Mouse (Mus musculus): ENCODE results near the gene Mylk3. TPM values are rescaled to one million over a fixed set of nuclear protein-coding genes. Genes with fewer than 3 reads are reported as not detected.

The Mylk3 gene
- total RNA-seq (2015; ENCODE audit: low replicate concordance) (38.2 and 58.7 TPM in 2 replicates), total RNA-seq (2017; ENCODE audit: low replicate concordance) (150 and 159 TPM in 2 replicates)

DNA sequence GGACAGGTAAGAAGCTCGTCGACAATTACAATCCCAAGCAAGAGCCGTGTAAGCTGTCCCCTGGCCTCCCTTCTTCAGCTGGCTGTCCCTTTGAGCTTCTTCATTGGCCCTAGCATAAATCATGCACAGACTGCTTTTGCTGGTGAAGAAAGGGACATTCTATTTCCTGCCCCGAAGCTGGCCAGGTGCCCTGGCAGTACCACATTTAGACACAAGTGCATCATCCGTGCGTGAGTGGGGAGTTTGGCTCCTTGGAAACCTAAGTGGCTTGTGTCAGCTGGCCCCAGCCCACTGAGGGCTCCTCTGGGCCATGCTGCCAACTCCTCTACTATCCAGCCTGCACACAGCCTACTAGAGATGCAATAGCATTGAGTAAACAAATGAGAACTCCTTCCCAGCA lies at the start of gene Mylk3:
Mylk3 (minus strand) TSS at position 141 of the 400 bp plus-strand sequence.
- no peak for ATAC-seq (replicated peaks; ENCODE audit: low FRiP score, poor library complexity, severe bottlenecking)

DNA sequence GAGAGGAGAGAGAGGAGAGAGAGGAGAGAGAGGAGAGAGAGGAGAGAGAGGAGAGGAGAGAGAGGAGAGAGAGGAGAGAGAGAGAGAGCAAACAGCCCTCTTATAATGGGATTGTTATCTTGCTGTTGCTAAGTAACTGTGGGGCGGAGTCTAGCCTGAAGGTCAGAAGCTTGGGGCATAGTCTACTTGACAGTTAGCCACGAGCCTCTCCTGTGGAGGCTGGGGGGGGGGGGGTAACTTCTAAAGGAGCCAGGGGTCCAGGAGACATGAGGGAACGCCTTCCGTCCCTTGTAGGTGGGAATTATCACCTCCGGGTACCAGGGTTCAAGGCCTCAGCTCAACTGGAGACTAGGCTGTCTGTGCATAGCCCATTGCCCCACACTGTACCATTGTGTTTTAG lies 49.6 kb upstream of the Mylk3 start:
- ATAC-seq (replicated peaks; ENCODE audit: low FRiP score, poor library complexity, severe bottlenecking), result no peak

DNA sequence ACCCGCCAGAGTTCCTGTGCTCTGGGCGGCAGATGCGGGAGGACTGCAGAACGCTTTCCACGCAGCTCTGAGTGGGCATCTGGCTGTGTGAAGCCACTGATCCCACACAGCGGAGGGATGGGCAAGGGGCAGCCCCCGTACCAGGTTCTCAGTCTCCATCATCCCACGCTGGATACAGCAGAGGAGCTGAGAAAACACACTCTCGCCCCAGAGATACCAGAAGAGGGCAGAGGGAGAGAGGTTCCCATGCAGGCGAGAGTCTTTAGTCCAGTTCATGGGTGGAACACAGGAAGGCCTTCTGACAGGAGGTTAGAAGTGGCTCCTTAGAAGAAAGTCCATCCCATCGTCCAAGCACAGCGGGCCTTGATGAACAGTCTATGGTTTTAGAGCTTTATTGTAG lies 48.7 kb upstream of the Mylk3 start:
- ATAC-seq (replicated peaks; ENCODE audit: low FRiP score, poor library complexity, severe bottlenecking), result no peak

DNA sequence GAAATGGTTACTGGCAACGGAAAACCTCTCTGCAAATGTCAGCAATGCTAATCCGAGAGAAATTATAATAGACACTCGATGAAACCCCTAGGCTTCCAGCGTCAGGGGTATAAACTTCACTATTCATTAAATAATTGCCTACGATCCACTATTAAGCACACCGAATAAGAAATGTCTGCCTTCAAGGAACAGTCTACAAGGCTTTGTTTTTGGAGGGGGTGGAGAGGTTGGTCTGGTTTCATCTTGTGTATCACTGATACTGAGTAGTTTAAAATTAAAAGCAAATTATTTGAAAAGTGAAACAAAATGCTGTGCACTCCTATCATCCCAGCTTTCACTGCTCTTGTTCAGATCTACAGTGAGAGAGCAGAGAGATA lies 46.9 kb upstream of the Mylk3 start:
- peak; percentile 55 for ATAC-seq (replicated peaks; ENCODE audit: low FRiP score, poor library complexity, severe bottlenecking)

- ATAC-seq (replicated peaks; ENCODE audit: low FRiP score, poor library complexity, severe bottlenecking), result peak; percentile 98
These were observed 46.2 kb upstream of the Mylk3 start, which contains the start of gene 4921524J17Rik for GRCm38 (mm10) chr8:85432168-85433016. 4921524J17Rik (minus strand) TSS chr8:85432833.

- no peak for ATAC-seq (replicated peaks; ENCODE audit: low FRiP score, poor library complexity, severe bottlenecking)
These were observed 45.4 kb upstream of the Mylk3 start for GRCm38 (mm10) chr8:85431281-85432167.

DNA sequence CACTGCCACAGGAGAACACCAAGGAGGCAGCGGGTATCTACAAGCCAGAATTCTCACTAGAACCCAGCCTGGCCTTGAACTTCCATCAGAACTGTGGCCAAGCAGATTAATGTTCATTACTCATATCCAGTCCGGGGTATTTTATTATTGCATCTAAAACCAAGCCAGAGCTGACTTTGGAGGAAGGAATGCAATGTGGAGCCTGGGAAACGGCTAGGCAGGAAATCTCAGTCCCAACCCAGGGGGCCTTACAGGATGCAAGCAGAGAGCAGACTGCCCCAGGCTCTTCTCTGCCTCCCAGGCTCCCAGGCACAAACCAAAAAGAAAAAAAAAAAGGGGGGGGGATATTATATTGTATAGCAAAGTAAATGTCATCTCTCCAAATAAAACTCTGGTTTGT lies 44.7 kb upstream of the Mylk3 start:
- ATAC-seq (replicated peaks; ENCODE audit: low FRiP score, poor library complexity, severe bottlenecking), result no peak

DNA sequence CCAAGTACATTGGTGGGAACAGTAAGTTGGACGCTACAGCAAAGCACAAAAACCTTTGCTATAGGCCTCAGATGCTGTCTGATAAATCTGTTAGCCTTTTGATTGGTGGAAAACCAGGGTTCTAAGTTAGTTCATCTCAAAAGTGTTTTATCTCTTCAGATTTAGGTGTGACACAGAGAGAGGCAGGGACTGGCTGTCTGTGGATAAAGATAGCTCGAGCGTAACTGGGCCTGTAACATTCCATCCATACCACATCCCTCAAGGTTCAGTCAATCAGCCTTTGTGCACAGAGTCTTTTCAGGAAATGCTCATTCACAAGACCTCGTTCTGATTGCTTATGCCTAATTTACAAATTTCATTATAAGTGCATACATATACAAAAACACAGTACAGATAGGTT lies 43.1 kb upstream of the Mylk3 start:
- 0 out of 2 replicates have a peak, but pooled peaks have one; percentile 17 for ATAC-seq (replicated peaks; ENCODE audit: low FRiP score, poor library complexity, severe bottlenecking)

- ATAC-seq (replicated peaks; ENCODE audit: low FRiP score, poor library complexity, severe bottlenecking), result no peak
These were observed 40.9 kb upstream of the Mylk3 start for GRCm38 (mm10) chr8:85427026-85427425.

DNA sequence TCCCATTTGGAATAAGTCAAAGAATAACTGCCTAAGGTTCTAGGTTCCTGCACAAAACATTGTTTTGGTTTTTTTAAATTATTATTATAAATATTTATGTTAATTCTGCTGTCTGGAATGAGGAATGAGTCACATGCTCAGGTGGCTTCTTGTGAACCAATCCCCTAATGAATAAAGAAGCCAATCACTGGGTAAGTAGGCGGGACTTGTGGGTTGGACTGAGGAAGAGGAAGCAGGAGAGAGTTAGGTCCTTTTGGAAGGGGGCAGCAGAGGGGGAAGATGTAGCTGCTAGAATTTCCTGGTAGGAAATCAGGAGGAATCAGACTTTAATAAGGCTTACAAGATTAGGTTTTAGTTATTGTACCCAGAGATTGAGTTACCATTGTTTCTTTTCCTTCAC lies 35.2 kb upstream of the Mylk3 start:
- 0 out of 2 replicates have a peak, but pooled peaks have one; percentile 39 for ATAC-seq (replicated peaks; ENCODE audit: low FRiP score, poor library complexity, severe bottlenecking)

DNA sequence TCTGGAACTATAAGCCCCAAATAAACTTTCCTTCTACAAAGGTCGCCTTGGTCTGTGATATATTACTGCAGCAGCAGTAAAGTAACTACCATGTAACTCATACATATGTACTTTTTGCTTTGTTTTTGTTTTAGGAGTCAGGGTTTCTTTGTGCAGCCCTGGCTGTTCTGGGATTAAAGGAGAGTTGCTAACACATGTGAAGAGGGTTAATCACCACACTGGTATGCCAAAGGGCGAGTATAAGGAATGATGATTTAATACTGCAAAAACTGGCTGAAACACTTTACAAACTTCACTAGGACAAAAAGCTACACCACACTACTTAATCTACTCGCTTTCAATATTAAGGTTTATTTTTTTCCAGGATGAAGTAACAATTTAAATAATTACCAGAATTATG lies 22.4 kb upstream of the Mylk3 start:
- no peak for ATAC-seq (replicated peaks; ENCODE audit: low FRiP score, poor library complexity, severe bottlenecking)

- peak; percentile 42; the same call in 1 of the 2 replicates for ATAC-seq (replicated peaks; ENCODE audit: low FRiP score, poor library complexity, severe bottlenecking)
These were observed 21.9 kb upstream of the Mylk3 start for GRCm38 (mm10) chr8:85408053-85408505.

- no peak for ATAC-seq (replicated peaks; ENCODE audit: low FRiP score, poor library complexity, severe bottlenecking)
These were observed 19.8 kb upstream of the Mylk3 start for GRCm38 (mm10) chr8:85405961-85406360.

DNA sequence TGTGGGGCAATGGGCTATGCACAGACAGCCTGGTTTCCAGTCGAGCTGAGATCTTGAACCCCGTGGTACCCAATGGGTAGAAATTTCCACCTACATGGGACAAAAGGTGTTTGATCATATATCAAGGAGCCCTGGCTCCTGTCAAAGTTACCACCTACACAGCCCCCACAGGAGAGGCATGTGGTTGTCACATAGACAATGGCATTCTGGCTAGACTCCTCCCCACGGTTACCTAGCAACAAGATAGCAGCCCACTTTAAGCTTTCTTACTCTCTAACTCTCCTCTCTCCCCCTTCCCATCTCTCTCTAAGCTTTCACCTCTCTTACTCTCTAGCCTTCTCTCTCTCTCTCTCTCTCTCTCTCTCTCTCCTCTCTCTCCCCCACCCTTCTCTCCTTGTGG lies 19.3 kb upstream of the Mylk3 start:
- ATAC-seq (replicated peaks; ENCODE audit: low FRiP score, poor library complexity, severe bottlenecking), result no peak

GRCm38 (mm10) chr8:85398548-85398947 lies 12.4 kb upstream of the Mylk3 start:
- ATAC-seq (replicated peaks; ENCODE audit: low FRiP score, poor library complexity, severe bottlenecking), result no peak

GRCm38 (mm10) chr8:85397508-85397907 lies 11.4 kb upstream of the Mylk3 start:
- peak; percentile 88 for ATAC-seq (replicated peaks; ENCODE audit: low FRiP score, poor library complexity, severe bottlenecking)

GRCm38 (mm10) chr8:85396432-85397079 lies 10.4 kb upstream of the Mylk3 start:
- peak; percentile 31 for ATAC-seq (replicated peaks; ENCODE audit: low FRiP score, poor library complexity, severe bottlenecking)

DNA sequence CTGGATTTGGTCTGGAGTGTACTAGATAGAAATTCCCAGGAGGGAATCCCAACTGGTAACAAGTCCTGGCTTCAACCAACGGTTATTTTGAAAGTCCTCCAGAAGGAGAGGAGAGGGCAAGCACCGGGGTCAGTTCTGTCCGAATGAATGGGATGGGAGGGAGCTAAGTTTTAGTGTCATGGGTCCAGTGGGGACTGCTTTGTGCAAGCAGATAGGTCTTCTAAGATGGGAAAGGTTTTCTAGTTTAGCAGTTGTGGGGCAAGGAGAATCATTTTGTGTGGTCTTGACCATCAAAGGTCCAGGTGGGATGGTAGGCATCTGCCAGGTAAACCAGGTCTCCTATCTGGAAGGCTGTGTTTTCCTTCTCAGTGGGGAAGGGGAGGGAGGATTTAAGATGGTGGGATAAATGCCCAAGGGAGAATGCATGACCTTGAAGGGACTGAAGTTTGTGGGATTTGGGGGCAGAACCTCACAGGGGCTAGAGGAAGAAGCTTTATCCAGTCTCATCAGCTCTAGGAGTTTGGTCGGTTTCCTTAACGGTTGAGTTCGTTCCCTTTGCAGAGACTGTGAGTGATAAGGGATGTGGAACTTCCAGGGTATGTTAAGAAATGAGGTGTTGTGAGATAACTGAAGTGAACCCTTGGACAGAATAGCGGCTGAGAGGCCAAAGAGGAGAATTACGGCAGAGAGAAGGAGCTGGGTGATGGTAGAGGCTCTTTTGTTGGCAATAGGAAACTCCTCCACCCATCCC lies 9.7 kb upstream of the Mylk3 start:
- peak; percentile 60 for ATAC-seq (replicated peaks; ENCODE audit: low FRiP score, poor library complexity, severe bottlenecking)

- ATAC-seq (replicated peaks; ENCODE audit: low FRiP score, poor library complexity, severe bottlenecking), result no peak
These were observed 8.9 kb upstream of the Mylk3 start for GRCm38 (mm10) chr8:85395017-85395416.
